Mouse (Mus musculus): ENCODE results near the gene 9530068E07Rik. TPM values are rescaled to one million over a fixed set of nuclear protein-coding genes. Genes with fewer than 3 reads are reported as not detected.
A peak's percentile ranks its signal among the peaks of the same experiment; 100 is the strongest.

Gene 9530068E07Rik
- polyA plus RNA-seq, 1 experiment: 79.1 TPM

DNA sequence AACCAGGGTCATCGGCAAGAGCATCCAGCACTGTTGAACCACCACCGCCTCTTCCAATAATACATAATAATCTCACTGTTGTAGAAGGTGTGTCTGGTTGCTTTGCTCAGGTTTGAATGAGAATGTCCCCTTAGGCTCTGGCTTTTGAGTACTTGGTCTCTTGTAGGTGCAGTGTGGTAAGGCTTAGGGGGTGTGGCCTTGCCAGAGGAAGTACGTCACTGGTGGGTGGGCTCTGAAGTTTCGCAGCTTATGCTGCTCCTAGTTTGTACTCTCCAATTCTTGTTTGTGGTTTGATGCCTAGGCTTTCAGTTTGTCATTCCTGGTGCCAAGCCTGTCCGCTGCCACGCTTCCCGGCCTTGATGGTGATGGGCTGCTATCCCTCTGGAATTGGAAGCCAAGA lies 6.3 kb upstream of the 9530068E07Rik start:
- Histone ChIP-seq H3K27ac (ENCODE audit: insufficient read depth, low read length) (no peak overlapping the region), H3K4me3 (ENCODE audit: insufficient read depth, low read length) (no peak overlapping the region), H3K4me1 (ENCODE audit: control insufficient read depth, insufficient read depth, low read length) (no peaks in the 10 kb centered on the region)
- TF ChIP-seq POLR2A (IDR thresholded peaks at IDR 0.05; ENCODE audit: extremely low read depth, insufficient read depth, low read length) (no peak), CTCF (IDR thresholded peaks at IDR 0.05; ENCODE audit: extremely low read depth, insufficient read depth, low read length) (no peak)

DNA sequence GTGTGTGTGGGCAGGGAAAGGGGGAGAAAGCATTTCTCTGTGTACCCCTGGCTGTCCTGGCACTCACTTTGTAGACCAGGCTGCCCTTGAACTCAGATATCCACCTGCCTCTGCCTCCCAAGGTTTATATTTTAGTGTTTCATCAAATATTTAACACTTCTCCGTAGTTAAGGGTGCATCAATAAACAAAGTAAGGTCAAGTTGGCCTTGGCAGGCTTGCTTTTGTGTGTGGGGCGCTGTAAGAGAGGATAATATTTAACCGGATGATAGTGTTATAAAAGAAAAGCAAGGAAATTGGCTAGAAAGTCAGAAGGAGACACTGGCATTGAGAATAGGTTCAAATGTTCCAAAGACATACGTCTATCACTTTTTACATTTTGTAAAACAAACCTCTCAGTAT lies 1.7 kb upstream of the 9530068E07Rik start:
- TF ChIP-seq POLR2A (IDR thresholded peaks at IDR 0.05; ENCODE audit: extremely low read depth, insufficient read depth, low read length) (no peak), CTCF (IDR thresholded peaks at IDR 0.05; ENCODE audit: extremely low read depth, insufficient read depth, low read length) (no peak)
- H3K4me1 ChIP-seq (ENCODE audit: control insufficient read depth, insufficient read depth, low read length): peaks cover 6% of the 10 kb centered on the region
- H3K27ac ChIP-seq (ENCODE audit: insufficient read depth, low read length): no peak overlapping the region
- no peak overlapping the region for H3K4me3 ChIP-seq (ENCODE audit: insufficient read depth, low read length)

DNA sequence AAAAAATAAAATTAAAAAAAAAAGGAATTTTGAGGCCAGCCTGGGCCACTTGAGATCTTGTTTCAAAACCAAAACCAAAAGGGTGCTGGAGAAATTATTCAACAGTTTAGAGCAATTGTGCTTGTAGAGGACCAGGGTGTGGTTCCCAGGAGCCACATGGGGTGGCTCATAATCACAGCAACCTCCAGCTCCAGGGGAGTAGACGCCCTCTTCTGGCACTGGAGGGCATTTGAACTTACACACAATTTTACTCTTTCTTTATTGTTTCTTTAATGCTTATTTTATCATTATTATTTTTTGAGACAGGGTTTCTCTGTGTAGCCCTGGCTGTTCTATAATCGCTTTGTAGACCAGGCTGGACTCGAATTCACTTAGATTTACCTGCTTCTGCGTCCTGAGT lies 885 bp upstream of the 9530068E07Rik start:
- H3K4me3 ChIP-seq (ENCODE audit: insufficient read depth, low read length): no peak overlapping the region
- no peak for TF ChIP-seq CTCF (IDR thresholded peaks at IDR 0.05; ENCODE audit: extremely low read depth, insufficient read depth, low read length)
- TF ChIP-seq POLR2A (IDR thresholded peaks at IDR 0.05; ENCODE audit: extremely low read depth, insufficient read depth, low read length): no peak

DNA sequence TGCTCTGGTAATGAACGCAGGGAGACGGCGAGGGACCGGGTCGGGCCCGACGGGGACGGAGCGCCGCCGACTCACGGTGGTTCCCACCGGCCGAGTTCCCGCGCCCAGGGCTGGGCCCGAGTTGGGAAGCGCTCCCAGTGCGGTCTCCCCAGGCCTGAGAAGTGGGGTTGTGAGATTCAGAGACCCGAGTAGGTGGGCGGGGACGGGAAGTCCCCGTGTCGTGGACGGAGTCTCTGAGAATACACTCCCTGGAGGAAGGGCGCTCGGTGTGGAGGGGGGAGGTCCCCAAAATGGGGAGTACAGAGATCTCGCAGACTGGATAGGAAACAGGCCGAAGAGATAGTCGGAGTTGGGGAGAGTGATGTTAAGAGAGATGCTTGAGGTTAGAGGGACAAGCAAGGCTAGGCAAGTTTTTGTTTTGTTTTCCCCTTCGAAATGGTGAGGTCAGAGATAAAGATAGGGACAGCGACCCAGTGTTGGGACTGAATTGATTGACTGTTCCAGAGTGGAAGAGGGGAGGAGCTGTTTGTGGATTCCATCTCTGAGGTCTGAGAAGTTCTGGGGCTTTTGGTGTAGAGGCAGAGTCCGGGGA lies 465 bp downstream of the 9530068E07Rik start:
- peak overlapping the region; percentile 89 for H3K27ac ChIP-seq (ENCODE audit: insufficient read depth, low read length)
- H3K4me3 ChIP-seq (ENCODE audit: insufficient read depth, low read length): peak overlapping the region; percentile 84
- H3K4me1 ChIP-seq (ENCODE audit: control insufficient read depth, insufficient read depth, low read length): peaks cover 6% of the 10 kb centered on the region
- no peak for TF ChIP-seq CTCF (IDR thresholded peaks at IDR 0.05; ENCODE audit: extremely low read depth, insufficient read depth, low read length)
- no peak for TF ChIP-seq POLR2A (IDR thresholded peaks at IDR 0.05; ENCODE audit: extremely low read depth, insufficient read depth, low read length)

More for the DNA sequence above, 885 bp upstream of the 9530068E07Rik start:
- Histone ChIP-seq H3K4me1 (ENCODE audit: control insufficient read depth, insufficient read depth, low read length) (peaks cover 6% of the 10 kb centered on the region), H3K27ac (ENCODE audit: insufficient read depth, low read length) (no peak overlapping the region)

DNA sequence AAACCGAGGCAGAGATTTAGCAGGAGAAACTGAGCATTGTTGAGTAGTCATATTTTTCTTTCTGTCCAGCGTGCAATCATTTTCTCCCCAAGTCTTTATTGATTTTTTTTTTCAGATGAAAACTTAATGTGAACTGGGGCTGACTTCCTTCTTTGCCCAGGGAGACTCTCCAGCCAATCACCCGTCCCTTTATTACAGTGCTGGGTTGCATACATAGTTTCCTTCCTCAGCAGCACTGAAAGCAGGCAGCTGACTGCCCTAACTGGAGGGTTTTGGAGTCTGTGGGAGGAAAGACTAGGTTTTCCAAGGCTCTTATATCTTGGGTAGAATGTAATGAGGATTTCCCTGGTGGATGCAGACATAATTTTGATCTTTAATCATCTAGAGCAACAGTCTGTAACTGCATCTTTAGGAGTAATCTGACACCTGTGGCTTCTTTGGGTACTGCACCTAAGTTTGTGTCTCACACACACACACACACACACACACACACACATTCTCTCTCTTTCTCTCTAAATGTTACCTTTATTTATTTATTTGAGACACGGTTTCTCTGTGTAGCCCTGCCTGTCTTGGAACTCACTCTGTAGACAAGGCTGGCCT lies 1.3 kb downstream of the 9530068E07Rik start:
- Histone ChIP-seq H3K4me1 (ENCODE audit: control insufficient read depth, insufficient read depth, low read length) (peaks cover 6% of the 10 kb centered on the region), H3K27ac (ENCODE audit: insufficient read depth, low read length) (no peak overlapping the region), H3K4me3 (ENCODE audit: insufficient read depth, low read length) (peak overlapping the region; percentile 84; the same call in 1 of the 2 replicates)
- no peak for TF ChIP-seq CTCF (IDR thresholded peaks at IDR 0.05; ENCODE audit: extremely low read depth, insufficient read depth, low read length)
- no peak for TF ChIP-seq POLR2A (IDR thresholded peaks at IDR 0.05; ENCODE audit: extremely low read depth, insufficient read depth, low read length)

DNA sequence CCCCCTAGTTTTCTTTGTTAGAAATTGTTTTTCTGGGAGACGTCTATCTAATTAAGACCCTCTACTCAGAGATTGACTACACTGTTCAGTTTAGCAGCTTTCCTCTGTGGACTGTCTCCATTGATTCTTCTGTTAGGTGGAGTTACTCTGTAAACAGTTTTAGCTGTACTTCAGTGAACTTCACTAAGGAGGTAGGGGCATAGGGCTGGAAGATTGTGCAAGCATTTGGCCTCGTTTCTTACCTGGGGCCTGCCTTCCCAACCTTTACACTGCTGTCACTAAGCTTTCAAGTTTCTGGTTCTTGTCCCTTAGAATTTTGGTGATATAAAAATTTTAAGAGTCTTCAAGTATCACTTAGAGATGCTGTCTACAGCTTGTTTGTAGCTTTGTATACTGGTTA lies 5.2 kb downstream of the 9530068E07Rik start:
- TF ChIP-seq CTCF (IDR thresholded peaks at IDR 0.05; ENCODE audit: extremely low read depth, insufficient read depth, low read length): no peak
- TF ChIP-seq POLR2A (IDR thresholded peaks at IDR 0.05; ENCODE audit: extremely low read depth, insufficient read depth, low read length): no peak
- no peak overlapping the region for H3K4me3 ChIP-seq (ENCODE audit: insufficient read depth, low read length)
- H3K4me1 ChIP-seq (ENCODE audit: control insufficient read depth, insufficient read depth, low read length): peaks cover 5% of the 10 kb centered on the region
- no peak overlapping the region for H3K27ac ChIP-seq (ENCODE audit: insufficient read depth, low read length)

DNA sequence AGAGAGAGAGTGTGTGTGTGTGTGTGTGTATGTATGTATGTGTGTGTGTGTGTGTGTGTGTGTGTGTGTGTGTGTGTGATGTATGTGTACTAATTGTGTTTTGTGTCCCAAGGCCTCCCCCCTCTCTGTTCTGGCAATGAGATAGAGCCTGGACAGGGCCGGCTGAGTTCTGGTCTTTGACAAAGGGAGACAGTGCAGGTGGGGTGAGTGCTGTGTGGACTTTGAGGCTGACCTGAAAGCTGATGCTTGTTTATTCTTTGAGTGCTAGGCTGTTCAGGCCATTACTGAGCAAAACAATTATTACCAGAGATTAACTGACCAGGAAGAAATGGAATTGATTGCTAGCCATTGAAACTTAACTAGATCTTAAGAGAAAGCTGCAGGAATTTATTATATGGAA lies 6.3 kb downstream of the 9530068E07Rik start:
- H3K27ac ChIP-seq (ENCODE audit: insufficient read depth, low read length): no peak overlapping the region
- no peaks in the 10 kb centered on the region; the same call in none of the 2 replicates for H3K4me1 ChIP-seq (ENCODE audit: control insufficient read depth, insufficient read depth, low read length)
- TF ChIP-seq CTCF (IDR thresholded peaks at IDR 0.05; ENCODE audit: extremely low read depth, insufficient read depth, low read length): no peak
- TF ChIP-seq POLR2A (IDR thresholded peaks at IDR 0.05; ENCODE audit: extremely low read depth, insufficient read depth, low read length): no peak
- H3K4me3 ChIP-seq (ENCODE audit: insufficient read depth, low read length): no peak overlapping the region

DNA sequence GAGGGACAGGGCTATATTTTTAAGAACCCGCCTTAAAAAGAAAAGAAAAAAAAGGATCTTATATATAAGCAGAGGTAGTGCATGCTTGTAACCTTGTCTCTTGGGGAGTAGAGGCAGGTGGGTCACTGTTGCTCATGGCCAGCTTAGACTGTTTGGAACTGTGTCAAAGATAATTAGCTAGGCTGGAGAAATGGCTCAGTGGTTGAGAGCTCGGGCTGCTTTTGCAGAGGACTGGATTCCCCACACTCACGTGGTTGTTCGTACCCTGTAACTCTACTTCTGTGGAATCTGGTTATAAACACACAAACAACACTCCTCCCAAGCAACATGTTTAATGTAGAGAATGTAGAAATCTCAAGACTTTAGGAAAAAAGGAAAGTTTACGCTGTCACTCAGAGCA lies 8.0 kb downstream of the 9530068E07Rik start:
- TF ChIP-seq CTCF (IDR thresholded peaks at IDR 0.05; ENCODE audit: extremely low read depth, insufficient read depth, low read length) (no peak), POLR2A (IDR thresholded peaks at IDR 0.05; ENCODE audit: extremely low read depth, insufficient read depth, low read length) (no peak)
- H3K27ac ChIP-seq (ENCODE audit: insufficient read depth, low read length): no peak overlapping the region
- H3K4me3 ChIP-seq (ENCODE audit: insufficient read depth, low read length): no peak overlapping the region
- H3K4me1 ChIP-seq (ENCODE audit: control insufficient read depth, insufficient read depth, low read length): no peaks in the 10 kb centered on the region; the same call in 1 of the 2 replicates

DNA sequence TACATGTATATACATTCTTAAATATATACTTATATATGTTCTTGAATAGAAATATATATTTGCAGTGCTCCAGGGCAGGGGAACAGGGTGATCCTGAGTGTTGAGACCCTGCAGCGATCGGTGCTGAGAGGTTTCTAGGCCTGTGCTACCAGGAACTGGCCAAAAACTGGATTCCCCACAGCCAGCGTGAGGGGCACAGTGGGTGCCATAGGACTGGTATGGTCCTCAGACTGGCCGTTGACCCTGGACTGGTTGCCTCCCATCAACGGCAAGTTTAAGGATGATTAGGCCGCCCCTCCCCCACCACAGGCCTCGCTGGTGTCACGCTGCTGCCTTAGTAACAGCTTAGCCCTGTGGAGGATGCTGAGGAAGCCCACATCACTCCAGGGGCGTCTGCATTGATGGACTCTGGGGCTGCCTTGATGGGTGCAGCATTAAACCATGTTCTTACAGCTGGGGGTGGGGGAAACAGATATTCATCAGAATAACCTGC lies 9.0 kb downstream of the 9530068E07Rik start:
- H3K4me1 ChIP-seq (ENCODE audit: control insufficient read depth, insufficient read depth, low read length): no peaks in the 10 kb centered on the region
- H3K4me3 ChIP-seq (ENCODE audit: insufficient read depth, low read length): no peak overlapping the region
- TF ChIP-seq CTCF (IDR thresholded peaks at IDR 0.05; ENCODE audit: extremely low read depth, insufficient read depth, low read length) (no peak), POLR2A (IDR thresholded peaks at IDR 0.05; ENCODE audit: extremely low read depth, insufficient read depth, low read length) (no peak)
- H3K27ac ChIP-seq (ENCODE audit: insufficient read depth, low read length): no peak overlapping the region

DNA sequence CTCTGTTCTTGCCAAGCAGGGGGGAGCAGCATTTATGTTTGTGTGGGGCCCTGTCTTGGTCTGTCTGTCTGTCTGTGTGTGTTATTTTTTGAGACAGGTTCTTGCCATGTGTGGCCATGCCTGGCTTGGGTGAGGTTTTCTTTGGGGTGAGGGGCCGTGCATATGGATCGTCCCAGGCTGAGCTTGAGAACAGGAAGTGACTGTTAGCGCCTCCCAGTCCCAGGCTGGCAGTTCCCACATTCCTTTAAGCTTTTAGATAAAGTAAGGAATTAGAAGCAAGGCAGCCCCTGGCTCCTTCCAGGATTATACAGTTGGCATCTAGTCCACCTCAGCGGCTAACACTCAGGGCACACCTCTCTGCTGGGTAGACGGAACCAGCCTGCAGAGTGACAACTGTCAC lies 13.1 kb downstream of the 9530068E07Rik start:
- Histone ChIP-seq H3K4me3 (ENCODE audit: insufficient read depth, low read length) (no peak overlapping the region), H3K4me1 (ENCODE audit: control insufficient read depth, insufficient read depth, low read length) (no peaks in the 10 kb centered on the region), H3K27ac (ENCODE audit: insufficient read depth, low read length) (no peak overlapping the region)
- TF ChIP-seq CTCF (IDR thresholded peaks at IDR 0.05; ENCODE audit: extremely low read depth, insufficient read depth, low read length): no peak
- TF ChIP-seq POLR2A (IDR thresholded peaks at IDR 0.05; ENCODE audit: extremely low read depth, insufficient read depth, low read length): no peak
